Mouse (Mus musculus) hindbrain, embryonic 15.5 days (tissue): Measurements from ENCODE around the gene Onecut1. TPM values are rescaled to one million over a fixed set of nuclear protein-coding genes. Genes with fewer than 3 reads are reported as not detected.

Experiments
- ATAC-seq: fragments of 200-750 bp; cut with Nextera tagmentation; 2 replicates; pipeline ENCODE4 v1.8.0; 2017; ENCODE audit warnings: low read depth, moderate number of reproducible peaks, moderate TSS enrichment; ENCODE audit not compliant: low FRiP score
- H3K27ac ChIP-seq: fragments of 300-500 bp; sonication (generic); replicated peaks from 2 replicates; pipeline ENCODE4 v1.5.1; 2015; ENCODE audit warnings: mild to moderate bottlenecking, inconsistent platforms
- H3K27me3 ChIP-seq: fragments of 300-500 bp; sonication (generic); 2 replicates; pipeline ENCODE4 v1.6.1; 2015; ENCODE audit warnings: control low read depth, inconsistent platforms
- H3K36me3 ChIP-seq: fragments of 300-500 bp; sonication (generic); 2 replicates; pipeline ENCODE4 v1.6.1; 2015; ENCODE audit warnings: control low read depth, inconsistent platforms
- H3K4me1 ChIP-seq: fragments of 300-500 bp; sonication (generic); replicated peaks from 2 replicates; pipeline ENCODE4 v1.6.1; 2015; ENCODE audit warnings: control low read depth, inconsistent platforms
- H3K4me2 ChIP-seq: fragments of 300-500 bp; sonication (generic); 2 replicates; pipeline ENCODE4 v1.6.1; 2015; ENCODE audit warnings: moderate library complexity, mild to moderate bottlenecking, inconsistent platforms
- H3K4me3 ChIP-seq: fragments of 300-500 bp; sonication (generic); 2 replicates; pipeline ENCODE4 v1.5.1; 2015; ENCODE audit warnings: mild to moderate bottlenecking, inconsistent platforms
- H3K9ac ChIP-seq: fragments of 300-500 bp; sonication (generic); 2 replicates; pipeline ENCODE4 v1.6.1; 2015; ENCODE audit warnings: inconsistent platforms
- H3K9me3 ChIP-seq: fragments of 300-500 bp; sonication (generic); 2 replicates; pipeline ENCODE4 v1.6.1; 2016; ENCODE audit warnings: control low read depth, inconsistent platforms
- WGBS: fragments of 180-500 bp; shearing (Covaris S2); methylation state at CpG from one replicate; pipeline ENCODE4 v1.1.7; 2015; 5-methylcytosine and 5-hydroxymethylcytosine counted together
- polyA plus RNA-seq: library from polyadenylated mRNA; unstranded; fragments of >200 nt; fragmentation: Nextera tagmentation; extraction: Ambion mirVana; gene quantifications from 2 replicates; pipeline ENCODE4 v1.2.1, GENCODE M21; 2015

Gene Onecut1
- polyA plus RNA-seq, result 4.2 and 6.2 TPM in 2 replicates

DNA sequence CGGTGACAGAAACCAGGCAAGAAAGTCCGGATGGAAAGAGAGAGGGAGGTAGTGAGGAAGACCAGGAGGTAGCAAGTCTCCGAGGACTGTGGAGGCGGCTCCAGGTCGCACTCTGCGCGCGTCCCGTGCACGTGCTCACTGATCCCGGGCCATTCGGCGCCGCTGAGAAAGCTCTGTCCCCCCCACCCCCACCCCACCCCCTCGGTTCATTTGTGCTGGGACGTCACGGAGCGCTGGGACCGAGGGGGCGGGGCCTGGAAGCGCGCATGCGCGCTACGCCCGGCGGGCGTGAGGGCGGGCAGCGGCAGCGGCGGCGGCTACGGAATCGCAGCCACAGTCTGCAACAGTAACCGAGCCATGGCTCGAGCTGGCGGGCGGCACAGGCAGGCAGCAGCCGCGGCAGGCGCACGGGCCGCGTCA, at the start of gene Onecut1:
TSS of gene Onecut1 (plus strand) at position 361 of the 420 bp plus-strand sequence.
- Histone ChIP-seq H3K27ac (peak within 1 kb of the TSS; percentile 23), H3K4me3 (peak within 1 kb of the TSS; percentile 38), H3K27me3 (peaks cover 81% of the 10 kb centered on the region), H3K4me2 (peak within 1 kb of the TSS; percentile 87), H3K36me3 (no peaks in the 10 kb centered on the region), H3K9ac (peak within 1 kb of the TSS; percentile 35), H3K4me1 (peaks cover 39% of the 10 kb centered on the region), H3K9me3 (no peaks in the 10 kb centered on the region)
- under 1% methylated on average over 45 of the region's 45 CpGs for WGBS
- ATAC-seq, result peak; percentile 69

DNA sequence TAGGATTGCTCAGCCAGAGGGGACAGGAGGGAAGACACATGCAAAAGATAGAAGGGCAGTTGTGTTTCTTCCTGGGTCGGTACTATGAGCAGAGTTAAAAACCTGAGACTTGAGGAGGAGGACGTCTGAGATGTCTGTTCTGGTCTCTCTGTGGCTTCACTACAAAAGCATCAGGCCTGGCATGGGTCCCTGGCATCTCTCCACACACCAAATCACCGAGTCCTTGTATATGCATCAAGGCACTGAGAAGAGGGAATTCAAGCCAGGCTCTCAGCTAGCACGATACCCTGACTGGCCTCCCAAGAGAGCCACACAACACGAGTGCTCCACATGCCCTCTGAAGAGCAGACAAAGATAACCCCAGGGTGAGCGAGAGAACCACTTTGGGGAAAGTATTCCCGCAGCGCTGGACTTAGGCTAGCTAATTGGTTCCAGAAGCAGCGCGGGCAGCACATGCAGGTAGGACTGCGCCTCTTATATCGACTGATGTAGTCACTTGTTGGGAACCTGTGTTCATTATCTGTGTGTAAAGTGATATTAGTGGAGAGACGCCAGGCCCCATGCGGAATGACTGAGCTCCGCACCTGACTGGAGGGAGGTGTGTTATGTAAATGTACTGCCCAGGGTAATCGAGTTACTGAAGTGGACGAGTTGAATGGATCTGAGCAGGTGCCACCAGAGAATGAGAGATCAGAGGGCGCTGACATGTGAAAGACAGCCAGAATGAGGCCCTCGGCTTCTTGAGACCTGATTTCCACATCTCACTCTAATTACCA, 41.8 kb upstream of the Onecut1 start:
- no peak; the same call in 1 of the 2 replicates for ATAC-seq
- Histone ChIP-seq H3K4me3 (no peak overlapping the region), H3K9me3 (no peaks in the 10 kb centered on the region), H3K27ac (no peak overlapping the region), H3K4me1 (no peaks in the 10 kb centered on the region), H3K27me3 (no peaks in the 10 kb centered on the region), H3K4me2 (no peak overlapping the region), H3K9ac (no peak overlapping the region), H3K36me3 (no peaks in the 10 kb centered on the region)
- 49% methylated on average over 19 of the region's 19 CpGs for WGBS

DNA sequence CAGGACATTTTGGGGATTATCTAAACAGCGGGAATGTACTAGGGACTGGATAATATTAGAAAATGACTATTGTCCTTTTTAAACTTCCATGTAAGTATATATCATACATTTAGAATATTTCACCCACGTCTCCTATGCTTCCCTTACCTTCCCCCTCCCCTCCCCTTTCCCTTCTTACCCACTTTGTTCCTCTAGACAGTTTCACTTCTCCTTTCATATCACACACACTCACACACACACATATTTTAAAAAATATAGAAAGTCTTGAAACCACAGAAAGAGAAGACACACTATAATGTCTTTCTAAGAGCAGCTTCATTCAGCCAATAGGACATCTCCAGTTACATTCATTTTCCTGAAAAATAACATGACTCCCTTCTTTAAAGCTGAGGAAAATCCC, 36.6 kb upstream of the Onecut1 start:
- Histone ChIP-seq H3K4me2 (no peak overlapping the region), H3K27ac (no peak overlapping the region), H3K9ac (no peak overlapping the region), H3K36me3 (no peaks in the 10 kb centered on the region), H3K4me3 (no peak overlapping the region), H3K9me3 (no peaks in the 10 kb centered on the region), H3K4me1 (no peaks in the 10 kb centered on the region), H3K27me3 (no peaks in the 10 kb centered on the region)
- no peak for ATAC-seq
- 80% methylated on average over 2 of the region's 2 CpGs for WGBS

DNA sequence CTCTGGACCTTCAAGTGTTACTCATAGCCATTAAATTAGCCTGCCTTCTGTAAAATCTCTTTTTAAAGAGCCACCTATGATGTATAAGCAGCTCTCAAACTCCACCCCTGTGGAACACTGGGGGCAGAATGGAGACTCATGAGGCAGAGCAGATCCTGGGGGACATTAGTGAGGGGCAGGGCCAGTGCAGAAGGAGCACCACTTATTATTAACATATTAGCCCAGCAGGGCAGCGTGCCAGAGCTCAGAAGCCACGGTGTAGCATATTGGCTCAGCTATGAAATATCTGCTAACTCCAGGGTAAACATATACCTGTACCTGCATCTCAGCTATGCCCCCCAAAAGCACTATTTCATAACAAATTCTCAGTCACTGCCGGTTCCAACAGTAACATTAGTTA, 32.5 kb upstream of the Onecut1 start:
- ATAC-seq, result no peak
- no peaks in the 10 kb centered on the region for H3K9me3 ChIP-seq

DNA sequence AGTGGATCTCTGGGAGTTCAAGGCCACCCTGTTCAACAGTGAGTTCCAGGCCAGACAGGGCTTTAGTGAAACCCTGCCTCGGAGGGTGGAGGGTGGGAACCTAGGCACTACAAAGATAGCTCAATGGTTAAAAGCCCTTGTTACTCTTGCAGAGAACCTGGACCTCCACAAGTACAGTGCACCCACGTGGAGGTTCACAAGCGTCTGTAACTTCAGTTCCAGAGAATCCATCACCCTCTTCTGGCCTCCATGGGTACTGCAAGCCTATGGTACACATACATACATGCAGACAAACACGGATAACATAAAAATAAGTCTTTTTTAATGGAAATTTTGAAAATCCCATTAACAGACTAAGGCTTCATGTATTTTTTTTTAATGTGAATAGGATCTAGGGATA, 18.8 kb upstream of the Onecut1 start:
- Histone ChIP-seq H3K27ac (no peak overlapping the region), H3K27me3 (peaks cover 27% of the 10 kb centered on the region), H3K9ac (no peak overlapping the region), H3K9me3 (no peaks in the 10 kb centered on the region), H3K4me3 (no peak overlapping the region), H3K4me2 (no peak overlapping the region), H3K36me3 (no peaks in the 10 kb centered on the region), H3K4me1 (0 out of 2 replicates have a peak, but pooled peaks cover 5% of the 10 kb centered on the region)
- no peak for ATAC-seq
- 88% methylated on average over 4 of the region's 4 CpGs for WGBS

More for the DNA sequence above, 32.5 kb upstream of the Onecut1 start:
- Histone ChIP-seq H3K4me1 (no peaks in the 10 kb centered on the region), H3K27me3 (no peaks in the 10 kb centered on the region), H3K4me3 (no peak overlapping the region), H3K36me3 (no peaks in the 10 kb centered on the region), H3K4me2 (no peak overlapping the region), H3K9ac (no peak overlapping the region), H3K27ac (no peak overlapping the region)
- 72% methylated on average over 3 of the region's 3 CpGs for WGBS

DNA sequence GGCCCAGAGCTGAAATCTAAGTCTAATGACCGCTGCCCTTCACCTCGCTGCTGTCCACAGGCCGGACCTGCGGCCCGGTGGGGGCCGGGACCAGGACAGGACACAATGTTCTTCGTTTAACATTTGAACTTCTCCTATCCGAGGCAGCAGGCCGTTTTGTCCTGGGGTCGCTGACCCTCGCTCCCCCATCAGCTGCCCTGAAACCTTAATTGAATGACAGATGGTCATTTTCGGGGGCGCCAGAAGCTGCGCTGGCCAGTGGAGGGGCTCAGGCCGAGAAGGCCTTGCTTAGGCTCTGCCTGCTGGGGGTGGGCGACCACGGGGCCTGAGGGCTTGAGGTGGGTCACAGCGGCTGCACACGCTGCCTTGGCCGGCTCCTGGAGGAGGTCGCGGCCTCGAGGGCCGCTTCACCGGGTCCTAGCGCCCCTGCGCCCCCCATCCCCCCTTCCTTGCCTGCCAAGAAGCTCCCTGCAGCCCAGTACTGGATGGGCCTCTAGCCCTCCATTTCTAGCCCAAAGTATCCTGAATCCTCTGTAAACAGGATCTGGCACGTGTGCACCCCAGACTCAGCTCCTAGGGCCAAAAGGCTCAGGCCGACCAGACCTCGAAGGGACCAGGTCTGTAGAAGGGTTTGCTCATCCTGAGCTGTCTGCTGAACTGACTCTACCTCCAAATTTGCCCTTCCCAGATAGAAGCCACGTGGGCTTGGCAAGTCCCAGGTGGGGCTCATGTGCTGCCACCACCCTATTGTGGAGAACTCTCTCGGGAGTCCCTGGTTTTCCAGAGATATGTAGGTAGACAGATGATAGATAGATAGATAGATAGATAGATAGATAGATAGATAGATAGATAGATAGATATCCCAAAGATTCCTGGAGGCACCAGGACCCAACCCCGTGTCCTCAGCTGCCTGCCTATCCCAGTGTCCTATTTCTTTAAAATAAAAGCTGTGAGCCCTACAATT, 14.6 kb upstream of the Onecut1 start:
- no peak overlapping the region for H3K9ac ChIP-seq
- H3K27ac ChIP-seq, result no peak overlapping the region
- peaks cover 20% of the 10 kb centered on the region for H3K4me1 ChIP-seq
- peaks cover 51% of the 10 kb centered on the region for H3K27me3 ChIP-seq
- peak; percentile 60; the same call in 1 of the 2 replicates for ATAC-seq
- no peaks in the 10 kb centered on the region for H3K9me3 ChIP-seq
- no peaks in the 10 kb centered on the region for H3K36me3 ChIP-seq
- WGBS, result 1% methylated on average over 33 of the region's 33 CpGs
- H3K4me2 ChIP-seq, result no peak overlapping the region
- no peak overlapping the region for H3K4me3 ChIP-seq

DNA sequence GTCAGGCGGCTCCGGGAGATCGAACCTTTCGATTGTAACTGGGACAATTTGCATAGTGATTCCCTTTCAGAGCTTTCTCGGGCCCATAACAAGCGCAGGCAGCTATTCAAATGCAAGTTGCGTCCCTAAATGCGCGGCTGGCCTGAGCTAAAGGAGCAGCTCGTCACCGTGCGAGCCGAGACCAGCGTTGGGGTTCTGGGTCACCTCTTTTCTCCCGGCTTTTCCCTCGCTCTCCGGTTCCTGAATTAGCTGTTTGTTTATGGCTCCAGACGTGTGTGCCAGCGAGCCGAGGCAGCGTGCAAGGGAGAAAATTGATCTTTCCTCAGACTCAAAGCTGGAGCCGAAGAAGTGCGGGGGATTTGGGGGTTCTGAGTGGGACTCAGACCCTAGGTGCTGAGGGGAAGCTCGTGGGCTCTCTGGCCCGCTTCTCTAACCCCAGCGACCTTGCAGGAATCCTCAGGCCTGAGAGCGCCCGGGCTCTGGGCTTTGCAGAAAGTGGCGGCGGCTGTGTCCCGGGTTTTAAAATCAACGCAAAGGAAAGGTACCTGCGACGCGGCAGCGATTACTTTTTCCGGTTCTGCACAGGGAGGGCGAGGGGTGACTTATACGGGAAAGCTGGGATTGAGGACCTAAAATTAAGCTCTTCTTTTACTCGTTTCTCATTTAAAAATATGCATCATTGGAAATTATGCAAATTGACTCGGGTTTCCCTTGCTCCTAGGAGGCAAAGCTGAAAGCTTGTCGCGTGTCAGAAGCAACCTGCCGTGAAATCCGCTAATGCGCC, 13.1 kb upstream of the Onecut1 start:
- peak overlapping the region; percentile 74 for H3K27ac ChIP-seq

DNA sequence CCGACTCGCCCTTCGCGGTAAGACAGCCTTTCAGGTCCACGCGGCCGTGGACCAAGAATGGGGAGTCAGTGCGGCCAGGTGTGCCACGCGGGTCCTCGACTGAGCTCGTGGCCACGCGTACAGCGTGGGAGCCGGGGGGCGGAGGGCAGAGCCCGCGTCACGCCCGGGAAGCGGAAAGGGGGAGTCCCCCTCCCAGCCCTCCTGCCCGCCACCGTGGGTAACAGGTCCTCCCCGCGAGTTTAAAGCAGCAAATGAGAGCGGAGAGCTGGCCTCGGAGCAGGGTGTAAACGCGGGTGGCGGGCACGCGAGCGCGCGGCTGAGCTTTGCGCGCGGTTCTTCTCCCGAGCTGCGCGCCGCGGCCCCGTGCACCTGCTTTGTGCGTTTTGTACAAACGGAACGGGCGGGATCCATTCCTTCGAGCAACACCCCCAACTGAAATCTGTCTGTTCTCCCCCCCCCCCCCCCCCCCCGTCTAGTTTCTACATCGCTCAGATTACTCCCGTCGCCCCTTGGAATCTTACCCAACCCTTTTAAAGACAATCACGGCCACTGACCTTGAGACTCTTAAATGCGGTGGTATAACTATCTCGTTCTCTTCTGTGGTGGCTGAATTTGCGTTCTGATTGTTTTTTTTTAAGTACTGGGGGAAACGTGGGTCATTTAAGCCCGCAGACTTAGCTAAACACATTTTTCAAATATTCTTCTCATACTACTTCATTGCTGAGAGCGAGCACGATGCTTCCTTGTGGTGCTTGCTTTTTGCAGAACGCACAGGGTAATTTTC, 12.3 kb upstream of the Onecut1 start:
- Histone ChIP-seq H3K4me1 (peaks cover 20% of the 10 kb centered on the region), H3K4me2 (peak overlapping the region; percentile 86), H3K9me3 (no peaks in the 10 kb centered on the region), H3K27me3 (peaks cover 72% of the 10 kb centered on the region), H3K4me3 (peak overlapping the region; percentile 39), H3K36me3 (no peaks in the 10 kb centered on the region), H3K27ac (peak overlapping the region; percentile 74), H3K9ac (peak overlapping the region; percentile 28)
- 0 out of 2 replicates have a peak, but pooled peaks have one; percentile 40 for ATAC-seq
- under 1% methylated on average over 63 of the region's 63 CpGs for WGBS

More for the DNA sequence above, 13.1 kb upstream of the Onecut1 start:
- peak overlapping the region; percentile 39 for H3K4me3 ChIP-seq
- peak overlapping the region; percentile 86 for H3K4me2 ChIP-seq
- H3K9ac ChIP-seq, result peak overlapping the region; percentile 28; the same call in 1 of the 2 replicates
- peaks cover 20% of the 10 kb centered on the region for H3K4me1 ChIP-seq
- H3K36me3 ChIP-seq, result no peaks in the 10 kb centered on the region
- no peaks in the 10 kb centered on the region for H3K9me3 ChIP-seq
- ATAC-seq, result no peak
- peaks cover 64% of the 10 kb centered on the region for H3K27me3 ChIP-seq
- under 1% methylated on average over 46 of the region's 46 CpGs for WGBS

DNA sequence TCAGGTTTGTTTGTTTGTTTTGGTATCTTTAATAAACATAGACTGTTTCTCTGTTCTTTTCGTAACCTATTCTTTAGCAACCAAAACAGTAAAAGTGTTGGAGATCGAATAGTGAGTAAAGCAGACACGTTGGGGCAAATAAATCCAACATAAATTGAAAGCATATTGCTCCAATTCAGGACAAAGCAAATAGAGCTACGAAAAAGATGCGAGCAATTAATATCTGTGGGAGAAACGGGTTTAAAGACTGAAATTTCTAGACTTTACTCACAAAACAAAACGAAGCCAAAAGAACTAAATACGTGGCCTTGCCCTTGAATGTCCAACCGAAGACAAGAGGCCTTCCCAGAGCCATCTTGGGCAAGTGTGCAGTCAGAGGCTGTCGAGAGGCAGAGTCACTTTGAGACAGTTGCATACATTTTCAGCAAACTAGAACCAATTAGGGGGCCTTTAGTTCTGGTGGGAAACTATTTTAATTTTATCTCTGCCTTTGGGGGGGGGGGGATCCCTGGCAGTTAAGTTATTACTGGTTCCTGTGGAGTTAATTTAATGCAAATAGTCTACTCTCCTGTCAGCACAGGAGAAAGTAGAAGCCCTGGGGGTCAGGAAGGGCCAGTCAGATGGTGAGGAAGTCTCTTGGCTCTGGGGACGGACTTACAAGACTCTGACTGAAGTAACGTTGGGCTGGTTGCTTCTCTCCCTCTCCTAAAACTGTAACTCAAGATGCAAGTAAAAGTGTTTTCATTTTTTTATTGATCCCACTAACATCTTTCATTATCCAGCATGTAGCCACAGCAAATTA, 11.5 kb upstream of the Onecut1 start:
- Histone ChIP-seq H3K27me3 (peaks cover 72% of the 10 kb centered on the region), H3K9me3 (no peaks in the 10 kb centered on the region), H3K9ac (no peak overlapping the region), H3K4me3 (peak overlapping the region; percentile 39), H3K4me2 (peak overlapping the region; percentile 86; the same call in 1 of the 2 replicates), H3K36me3 (no peaks in the 10 kb centered on the region), H3K27ac (no peak overlapping the region), H3K4me1 (peaks cover 20% of the 10 kb centered on the region)
- WGBS, result 4% methylated on average over 12 of the region's 12 CpGs
- no peak for ATAC-seq

DNA sequence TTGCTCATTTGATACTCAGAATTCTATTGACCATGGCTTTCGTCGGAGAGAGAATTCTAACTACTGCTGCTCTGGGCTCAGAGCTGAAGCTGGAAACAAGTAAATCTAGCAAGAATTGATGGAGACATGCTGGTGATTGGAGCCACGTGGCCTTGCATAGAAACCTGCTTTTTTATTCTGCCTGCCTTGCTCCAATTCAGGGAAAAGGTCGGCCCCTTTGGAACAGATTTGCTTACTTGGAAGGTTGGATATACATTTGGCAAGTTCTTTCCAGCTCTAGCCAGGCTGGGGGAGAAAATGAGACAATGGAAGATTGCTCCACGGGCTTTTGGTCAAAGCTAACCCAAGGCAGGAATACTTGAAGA, 11.0 kb upstream of the Onecut1 start:
- Histone ChIP-seq H3K27ac (no peak overlapping the region), H3K4me3 (no peak overlapping the region), H3K27me3 (peaks cover 73% of the 10 kb centered on the region), H3K9me3 (no peaks in the 10 kb centered on the region), H3K9ac (no peak overlapping the region), H3K4me1 (peaks cover 20% of the 10 kb centered on the region), H3K4me2 (no peak overlapping the region), H3K36me3 (no peaks in the 10 kb centered on the region)
- 3% methylated on average over 5 of the region's 5 CpGs for WGBS
- no peak for ATAC-seq
